Mouse (Mus musculus): Measurements from ENCODE around the gene Ckap5. TPM values are rescaled to one million over a fixed set of nuclear protein-coding genes. Genes with fewer than 3 reads are reported as not detected.

Ckap5 gene
- total RNA-seq, 1 experiment: 68.8 TPM

DNA sequence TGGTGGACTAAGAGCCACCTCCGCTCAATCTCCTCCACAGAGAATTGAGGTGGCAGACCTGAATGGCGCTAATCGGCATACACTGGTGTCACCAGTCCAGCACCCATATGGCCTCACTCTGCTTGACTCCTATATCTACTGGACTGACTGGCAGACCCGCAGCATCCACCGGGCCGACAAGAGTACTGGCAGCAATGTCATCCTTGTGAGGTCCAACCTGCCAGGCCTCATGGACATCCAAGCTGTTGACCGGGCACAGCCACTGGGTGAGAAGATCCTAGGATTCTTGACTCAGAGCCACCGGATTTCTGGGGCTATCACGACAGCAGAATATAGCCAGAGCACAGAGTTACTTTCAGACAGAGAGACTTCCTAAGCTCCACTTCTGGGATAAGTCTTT, 32.6 kb upstream of the Ckap5 start:
- Histone ChIP-seq H3K36me3 (ENCODE audit: control insufficient read depth, insufficient read depth, low read length, poor library complexity, severe bottlenecking) (peaks cover 18% of the 10 kb centered on the region; the same call in 1 of the 2 replicates), H3K27ac (ENCODE audit: insufficient read depth, low read depth, low read length, poor library complexity, severe bottlenecking) (no peak overlapping the region), H3K9me3 (ENCODE audit: control insufficient read depth, insufficient read depth, low read depth, low read length) (no peaks in the 10 kb centered on the region), H3K9ac (ENCODE audit: insufficient read depth, low read depth, low read length, poor library complexity, severe bottlenecking) (no peak overlapping the region), H3K4me3 (ENCODE audit: insufficient read depth in 1 of 2, low read depth in 1 of 2, low read length in 2 of 2, poor library complexity in 1 of 2, severe bottlenecking in 1 of 2) (no peak overlapping the region), H3K4me1 (ENCODE audit: control insufficient read depth in 2 of 2, insufficient read depth in 2 of 2, low read length in 2 of 2, poor library complexity in 1 of 2) (no peaks in the 10 kb centered on the region)
- in situ Hi-C loops (cut with MboI; ENCODE audit: low sequenced_read_pairs in 2 of 2, unreplicated experiment in 2 of 2): loop anchor here in 1 of 2 experiments (25.0 kb wide), 1 partner anchor 382 kb away; the partner anchor contains the start of gene Mybpc3
- TF ChIP-seq MAFK (IDR thresholded peaks at IDR 0.05; ENCODE audit: insufficient read depth, low read depth, low read length) (no peak), CHD2 (IDR thresholded peaks at IDR 0.05; ENCODE audit: low read depth, low read length) (no peak), ZC3H11A (IDR thresholded peaks at IDR 0.05; ENCODE audit: borderline replicate concordance, low read depth, low read length) (no peak), ZNF384 (IDR thresholded peaks at IDR 0.05; ENCODE audit: low read depth, low read length) (no peak), HCFC1 (IDR thresholded peaks at IDR 0.05; ENCODE audit: borderline replicate concordance, insufficient read depth, low read length) (no peak)
- no peak for DNase-seq (ENCODE audit: low read depth, low spot score)

DNA sequence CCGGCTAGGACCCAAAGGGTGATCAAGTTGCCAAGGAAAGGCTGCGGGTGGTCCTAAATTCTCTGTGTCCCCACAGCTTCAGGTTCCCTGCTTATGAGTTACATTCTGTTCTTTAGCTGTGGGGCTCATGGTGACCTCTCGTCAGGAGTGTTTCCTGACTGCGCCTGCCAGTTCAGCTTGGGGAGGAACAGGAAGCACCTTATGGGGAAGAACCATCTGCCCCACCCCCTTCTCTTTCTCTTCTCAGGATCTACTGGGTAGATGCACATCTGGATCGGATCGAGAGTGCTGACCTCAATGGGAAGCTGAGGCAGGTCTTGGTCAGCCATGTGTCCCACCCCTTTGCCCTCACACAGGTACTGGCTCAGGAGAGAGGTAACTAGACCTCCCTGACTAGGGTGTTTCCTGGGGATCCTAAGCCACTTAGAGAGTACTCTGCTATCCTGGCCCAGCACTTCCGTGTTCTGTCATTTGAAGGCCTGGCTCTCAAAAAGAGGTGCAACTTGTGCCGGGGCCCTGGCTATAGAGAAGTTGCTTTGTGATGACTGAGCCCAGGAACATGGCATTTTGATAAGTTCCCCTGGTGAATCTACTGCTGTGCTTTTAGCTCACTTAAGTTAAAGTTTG, 28.4 kb upstream of the Ckap5 start:
- TF ChIP-seq CHD2 (IDR thresholded peaks at IDR 0.05; ENCODE audit: low read depth, low read length): no peak
- no peak for TF ChIP-seq ZC3H11A (IDR thresholded peaks at IDR 0.05; ENCODE audit: borderline replicate concordance, low read depth, low read length)
- TF ChIP-seq MAFK (IDR thresholded peaks at IDR 0.05; ENCODE audit: insufficient read depth, low read depth, low read length): no peak
- TF ChIP-seq ZNF384 (IDR thresholded peaks at IDR 0.05; ENCODE audit: low read depth, low read length): no peak
- TF ChIP-seq HCFC1 (IDR thresholded peaks at IDR 0.05; ENCODE audit: borderline replicate concordance, insufficient read depth, low read length): no peak
- Histone ChIP-seq H3K9me3 (ENCODE audit: control insufficient read depth, insufficient read depth, low read depth, low read length) (no peaks in the 10 kb centered on the region), H3K9ac (ENCODE audit: insufficient read depth, low read depth, low read length, poor library complexity, severe bottlenecking) (no peak overlapping the region), H3K4me1 (ENCODE audit: control insufficient read depth in 2 of 2, insufficient read depth in 2 of 2, low read length in 2 of 2, poor library complexity in 1 of 2) (no peaks in the 10 kb centered on the region), H3K36me3 (ENCODE audit: control insufficient read depth, insufficient read depth, low read length, poor library complexity, severe bottlenecking) (peaks cover 17% of the 10 kb centered on the region; the same call in 1 of the 2 replicates), H3K27ac (ENCODE audit: insufficient read depth, low read depth, low read length, poor library complexity, severe bottlenecking) (no peak overlapping the region; the same call in 1 of the 2 replicates), H3K4me3 (ENCODE audit: insufficient read depth in 1 of 2, low read depth in 1 of 2, low read length in 2 of 2, poor library complexity in 1 of 2, severe bottlenecking in 1 of 2) (no peak overlapping the region)
- no peak for DNase-seq (ENCODE audit: low read depth, low spot score)
- in situ Hi-C loops (cut with MboI; ENCODE audit: low sequenced_read_pairs in 2 of 2, unreplicated experiment in 2 of 2): loop anchor here in 1 of 2 experiments (25.0 kb wide), 1 partner anchor 386 kb away; the partner anchor contains the start of gene Mybpc3

DNA sequence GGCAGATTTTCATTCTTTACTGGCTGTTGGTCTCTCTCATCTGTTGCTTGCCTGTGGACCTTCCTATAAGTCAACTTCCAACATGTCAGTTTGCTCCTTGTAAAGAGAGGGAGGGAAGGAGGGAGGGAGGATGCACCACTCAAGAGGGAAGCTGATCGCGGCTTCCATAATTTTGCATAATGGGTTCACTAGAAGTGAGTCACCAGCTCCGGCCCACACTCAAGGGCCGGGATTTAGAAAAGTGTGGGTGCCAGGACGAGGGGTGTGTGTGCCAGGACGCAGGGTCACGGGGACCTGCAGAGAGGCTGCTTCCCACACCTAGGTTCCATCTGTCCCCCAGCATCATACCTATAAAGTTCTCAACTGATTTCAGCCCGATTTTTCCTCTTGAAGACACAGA, 18.5 kb upstream of the Ckap5 start:
- in situ Hi-C loops (cut with MboI; ENCODE audit: low sequenced_read_pairs in 2 of 2, unreplicated experiment in 2 of 2): no loop called here
- Histone ChIP-seq H3K4me1 (ENCODE audit: control insufficient read depth in 2 of 2, insufficient read depth in 2 of 2, low read length in 2 of 2, poor library complexity in 1 of 2) (no peaks in the 10 kb centered on the region), H3K9me3 (ENCODE audit: control insufficient read depth, insufficient read depth, low read depth, low read length) (no peaks in the 10 kb centered on the region), H3K36me3 (ENCODE audit: control insufficient read depth, insufficient read depth, low read length, poor library complexity, severe bottlenecking) (peaks cover 8% of the 10 kb centered on the region; the same call in 1 of the 2 replicates), H3K4me3 (ENCODE audit: insufficient read depth in 1 of 2, low read depth in 1 of 2, low read length in 2 of 2, poor library complexity in 1 of 2, severe bottlenecking in 1 of 2) (no peak overlapping the region), H3K27ac (ENCODE audit: insufficient read depth, low read depth, low read length, poor library complexity, severe bottlenecking) (no peak overlapping the region), H3K9ac (ENCODE audit: insufficient read depth, low read depth, low read length, poor library complexity, severe bottlenecking) (no peak overlapping the region)
- no peak for DNase-seq (ENCODE audit: low read depth, low spot score)
- TF ChIP-seq ZC3H11A (IDR thresholded peaks at IDR 0.05; ENCODE audit: borderline replicate concordance, low read depth, low read length): no peak
- no peak for TF ChIP-seq MAFK (IDR thresholded peaks at IDR 0.05; ENCODE audit: insufficient read depth, low read depth, low read length)
- no peak for TF ChIP-seq HCFC1 (IDR thresholded peaks at IDR 0.05; ENCODE audit: borderline replicate concordance, insufficient read depth, low read length)

DNA sequence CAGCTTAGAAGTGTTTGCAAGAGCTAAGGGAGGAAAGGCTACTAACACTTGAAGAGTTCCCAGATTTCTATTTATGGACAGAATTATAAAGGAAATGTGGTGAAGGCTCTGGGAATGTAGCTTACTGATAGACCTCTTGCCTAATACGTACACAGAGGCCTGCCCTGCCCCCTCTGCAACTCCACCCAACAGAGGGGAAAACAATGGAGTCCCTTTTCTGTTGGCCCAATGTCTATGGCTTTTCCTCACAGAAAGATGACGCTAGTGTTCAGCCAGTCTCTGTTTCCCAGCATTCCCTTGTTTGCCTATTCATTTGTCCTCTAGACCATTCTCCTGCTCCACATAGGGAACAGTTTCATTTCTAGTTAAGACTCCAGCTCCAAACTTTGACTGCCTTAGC, 9.4 kb upstream of the Ckap5 start:
- no peak overlapping the region for H3K27ac ChIP-seq (ENCODE audit: insufficient read depth, low read depth, low read length, poor library complexity, severe bottlenecking)
- no peaks in the 10 kb centered on the region for H3K9me3 ChIP-seq (ENCODE audit: control insufficient read depth, insufficient read depth, low read depth, low read length)
- 0 out of 4 replicates have a peak, but pooled peaks cover 0 to 2% of the 10 kb centered on the region in 2 experiments for H3K4me1 ChIP-seq (ENCODE audit: control insufficient read depth in 2 of 2, insufficient read depth in 2 of 2, low read length in 2 of 2, poor library complexity in 1 of 2)
- no peak overlapping the region for H3K9ac ChIP-seq (ENCODE audit: insufficient read depth, low read depth, low read length, poor library complexity, severe bottlenecking)
- H3K36me3 ChIP-seq (ENCODE audit: control insufficient read depth, insufficient read depth, low read length, poor library complexity, severe bottlenecking): 0 out of 2 replicates have a peak, but pooled peaks cover 2% of the 10 kb centered on the region
- TF ChIP-seq MAFK (IDR thresholded peaks at IDR 0.05; ENCODE audit: insufficient read depth, low read depth, low read length): no peak
- no peak for TF ChIP-seq CHD2 (IDR thresholded peaks at IDR 0.05; ENCODE audit: low read depth, low read length)
- TF ChIP-seq ZC3H11A (IDR thresholded peaks at IDR 0.05; ENCODE audit: borderline replicate concordance, low read depth, low read length): no peak
- TF ChIP-seq HCFC1 (IDR thresholded peaks at IDR 0.05; ENCODE audit: borderline replicate concordance, insufficient read depth, low read length): no peak
- no peak for DNase-seq (ENCODE audit: low read depth, low spot score)
- in situ Hi-C loops (cut with MboI; ENCODE audit: low sequenced_read_pairs in 2 of 2, unreplicated experiment in 2 of 2): no loop called here
- no peak overlapping the region for H3K4me3 ChIP-seq (ENCODE audit: insufficient read depth in 1 of 2, low read depth in 1 of 2, low read length in 2 of 2, poor library complexity in 1 of 2, severe bottlenecking in 1 of 2)
